Mouse (Mus musculus): ENCODE measurements around the gene Pabpn1.

DNA sequence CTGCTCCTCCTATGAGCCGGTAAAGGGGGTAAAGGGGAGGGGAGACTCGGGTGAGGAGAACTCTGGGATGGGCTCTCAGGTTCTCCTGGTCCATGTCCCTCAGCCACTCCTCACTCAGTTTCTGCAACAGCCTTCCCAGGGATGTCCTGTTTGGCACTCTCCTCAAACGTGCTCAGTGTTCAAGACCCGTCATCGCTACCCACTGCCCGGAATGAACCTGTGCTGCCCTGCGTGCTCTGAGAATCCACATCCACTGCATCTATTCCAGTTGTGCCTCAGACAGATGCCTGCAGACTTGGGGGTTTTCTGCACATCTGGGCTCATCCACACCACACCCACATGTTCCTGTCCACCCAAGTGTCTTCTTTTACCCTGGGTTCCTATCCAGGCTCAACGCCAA is 50.2 kb downstream of the Pabpn1 start:
- TF ChIP-seq CTCF (IDR thresholded peaks at IDR 0.05; ENCODE audit: insufficient read depth, low read depth, low read length) (no peak), POLR2A (IDR thresholded peaks at IDR 0.05; ENCODE audit: insufficient read depth, low read depth, low read length) (no peak)

Data from olfactory bulb, adult 2 months (tissue).